Mouse (Mus musculus) heart, embryonic 13.5 days (tissue): ENCODE data around the gene Plxnb3. TPM values are rescaled to one million over a fixed set of nuclear protein-coding genes. Genes with fewer than 3 reads are reported as not detected.
"Not testable (repeated sequence)": the region's sequence is repeated elsewhere in the genome, so short reads cannot be mapped to it uniquely, and the experiment has no call there.

ENCODE experiments used
- ATAC-seq: fragments of 200-750 bp; cut with Nextera tagmentation; 2 replicates; pipeline ENCODE4 v1.8.0; 2017; ENCODE audit warnings: moderate TSS enrichment; ENCODE audit not compliant: insufficient number of reproducible peaks, low FRiP score, low TSS enrichment; ENCODE audit errors: extremely low read depth
- H3K27ac ChIP-seq: fragments of 300-500 bp; sonication (generic); replicated peaks from 2 replicates; pipeline ENCODE4 v1.5.1; 2015; ENCODE audit warnings: moderate library complexity, mild to moderate bottlenecking, inconsistent platforms
- H3K27me3 ChIP-seq: fragments of 300-500 bp; sonication (generic); replicated peaks from 2 replicates; pipeline ENCODE4 v1.6.1; 2015; ENCODE audit warnings: mild to moderate bottlenecking, inconsistent platforms
- H3K36me3 ChIP-seq: fragments of 300-500 bp; sonication (generic); 2 replicates; pipeline ENCODE4 v1.6.1; 2015; ENCODE audit warnings: mild to moderate bottlenecking, inconsistent platforms
- H3K4me1 ChIP-seq: fragments of 300-500 bp; sonication (generic); 2 replicates; pipeline ENCODE4 v1.6.1; 2015; ENCODE audit warnings: inconsistent platforms
- H3K4me2 ChIP-seq: fragments of 300-500 bp; sonication (generic); 2 replicates; pipeline ENCODE4 v1.6.1; 2015; ENCODE audit warnings: inconsistent platforms, mild to moderate bottlenecking, moderate library complexity
- H3K4me3 ChIP-seq: fragments of 300-500 bp; sonication (generic); 2 replicates; pipeline ENCODE4 v1.5.1; 2015; ENCODE audit warnings: moderate library complexity, mild to moderate bottlenecking, inconsistent platforms
- H3K9ac ChIP-seq: fragments of 300-500 bp; sonication (generic); 2 replicates; pipeline ENCODE4 v1.6.1; 2015; ENCODE audit warnings: inconsistent platforms, mild to moderate bottlenecking, moderate library complexity
- H3K9me3 ChIP-seq: fragments of 300-500 bp; sonication (generic); 2 replicates; pipeline ENCODE4 v1.6.1; 2016; ENCODE audit warnings: inconsistent platforms
- WGBS: fragments of 180-500 bp; shearing (Covaris S2); methylation state at CpG from one replicate; pipeline ENCODE4 v1.1.7; 2015; ENCODE audit warnings: mixed read lengths; 5-methylcytosine and 5-hydroxymethylcytosine counted together
- polyA plus RNA-seq: library from polyadenylated mRNA; unstranded; fragments of >200 nt; fragmentation: Nextera tagmentation; extraction: Ambion mirVana; gene quantifications from 2 replicates; pipeline ENCODE4 v1.2.1, GENCODE M21; 2015

The Plxnb3 gene
- polyA plus RNA-seq, 1 experiment from 2014 or later = 0.51 TPM

DNA sequence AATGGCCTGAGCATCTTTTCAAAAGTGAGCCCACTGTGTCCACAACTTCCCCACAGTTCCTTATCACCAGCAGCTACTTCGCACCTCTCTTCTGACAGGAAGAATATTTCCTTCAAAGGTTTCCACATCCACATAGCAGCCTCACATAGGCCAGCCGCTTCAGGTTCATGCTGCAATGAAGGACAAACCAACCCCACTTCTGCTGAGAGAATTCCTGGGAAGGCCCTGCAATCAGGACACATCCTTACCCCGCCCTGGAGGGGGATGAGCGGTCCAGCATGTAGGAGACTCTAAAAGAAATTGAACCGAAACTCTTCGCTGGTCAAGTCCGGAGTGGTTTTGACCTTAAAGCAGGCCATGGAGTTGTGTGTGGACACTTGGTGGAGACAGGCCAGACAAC, 17.0 kb upstream of the Plxnb3 start:
- not testable (repeated sequence) for H3K36me3 ChIP-seq, H3K4me3 ChIP-seq, H3K27me3 ChIP-seq, H3K4me1 ChIP-seq, H3K9me3 ChIP-seq, ATAC-seq, H3K4me2 ChIP-seq, H3K9ac ChIP-seq, H3K27ac ChIP-seq
- 83% methylated on average over 7 of the region's 7 CpGs for WGBS

DNA sequence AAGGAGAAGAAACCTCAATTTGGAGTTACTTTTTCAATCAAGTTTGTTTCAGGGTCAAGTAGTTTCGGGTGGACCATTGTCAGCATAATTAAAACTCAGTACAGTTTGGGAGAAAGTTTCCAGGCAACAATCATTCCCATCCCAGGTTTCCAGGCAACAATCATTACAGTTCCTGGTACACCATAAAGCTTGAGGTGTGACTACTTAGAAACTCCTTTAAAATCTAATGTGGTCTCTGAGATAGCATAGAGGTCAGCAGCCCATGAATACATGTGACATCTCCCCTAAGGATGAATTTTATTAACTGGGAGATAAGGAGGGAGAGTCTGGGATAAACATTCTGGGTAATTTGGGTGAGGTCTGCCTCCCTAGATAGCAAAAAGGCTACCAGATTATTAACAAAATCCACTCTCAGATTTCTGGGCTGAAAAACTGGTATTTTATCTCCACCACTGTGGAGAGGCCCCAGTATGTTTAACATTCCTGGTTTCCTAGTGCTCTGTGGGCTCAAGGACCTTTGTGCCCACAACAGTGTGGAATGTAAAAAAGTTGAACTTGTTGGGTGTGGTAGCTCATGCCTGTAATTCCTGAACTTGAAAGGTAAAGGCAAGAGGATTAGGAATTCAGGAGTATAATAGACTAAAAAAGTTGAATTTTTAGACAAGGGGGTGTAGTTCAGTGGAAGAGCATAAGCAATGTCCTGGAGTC, 12.0 kb upstream of the Plxnb3 start:
- 52% methylated on average over 1 of the region's 1 CpGs for WGBS
- Histone ChIP-seq H3K9me3 (no peaks in the 10 kb centered on the region), H3K36me3 (no peaks in the 10 kb centered on the region), H3K9ac (no peak overlapping the region), H3K4me3 (no peak overlapping the region), H3K27me3 (no peaks in the 10 kb centered on the region), H3K4me2 (no peak overlapping the region), H3K4me1 (no peaks in the 10 kb centered on the region), H3K27ac (no peak overlapping the region)
- no peak for ATAC-seq

- H3K4me3 ChIP-seq = no peak overlapping the region
- WGBS = 63% methylated on average over 1 of the region's 1 CpGs
- H3K27ac ChIP-seq = no peak overlapping the region
These were observed 7.9 kb upstream of the Plxnb3 start for GRCm38 (mm10) chrX:73748977-73749376.

GRCm38 (mm10) chrX:73758611-73759290, 1.9 kb downstream of the Plxnb3 start:
- Histone ChIP-seq H3K4me3 (no peak overlapping the region), H3K36me3 (no peaks in the 10 kb centered on the region), H3K9me3 (no peaks in the 10 kb centered on the region), H3K4me2 (no peak overlapping the region), H3K4me1 (no peaks in the 10 kb centered on the region), H3K27ac (no peak overlapping the region), H3K27me3 (peaks cover 16% of the 10 kb centered on the region), H3K9ac (no peak overlapping the region)
- 72% methylated on average over 13 of the region's 13 CpGs for WGBS
- ATAC-seq = no peak

More at GRCm38 (mm10) chrX:73748977-73749376, 7.9 kb upstream of the Plxnb3 start:
- H3K36me3 ChIP-seq = no peaks in the 10 kb centered on the region
- no peak for ATAC-seq
- no peaks in the 10 kb centered on the region for H3K9me3 ChIP-seq
- no peak overlapping the region for H3K9ac ChIP-seq
- H3K4me2 ChIP-seq = no peak overlapping the region
- H3K27me3 ChIP-seq = no peaks in the 10 kb centered on the region
- no peaks in the 10 kb centered on the region for H3K4me1 ChIP-seq

GRCm38 (mm10) chrX:73765311-73765710, 8.4 kb downstream of the Plxnb3 start:
- H3K36me3 ChIP-seq = no peaks in the 10 kb centered on the region
- WGBS = 59% methylated on average over 1 of the region's 1 CpGs
- no peaks in the 10 kb centered on the region for H3K27me3 ChIP-seq
- H3K4me1 ChIP-seq = peaks cover 10% of the 10 kb centered on the region
- H3K4me2 ChIP-seq = no peak overlapping the region
- ATAC-seq = no peak
- H3K9ac ChIP-seq = no peak overlapping the region
- peak overlapping the region; percentile 65 for H3K27ac ChIP-seq
- no peaks in the 10 kb centered on the region for H3K9me3 ChIP-seq
- no peak overlapping the region for H3K4me3 ChIP-seq

GRCm38 (mm10) chrX:73767267-73767666, 10.4 kb downstream of the Plxnb3 start:
- Histone ChIP-seq H3K9ac (no peak overlapping the region), H3K27me3 (0 out of 2 replicates have a peak, but pooled peaks cover 5% of the 10 kb centered on the region), H3K36me3 (no peaks in the 10 kb centered on the region), H3K27ac (no peak overlapping the region), H3K9me3 (no peaks in the 10 kb centered on the region), H3K4me3 (no peak overlapping the region), H3K4me1 (peaks cover 10% of the 10 kb centered on the region), H3K4me2 (no peak overlapping the region)
- WGBS = 57% methylated on average over 9 of the region's 9 CpGs
- no peak for ATAC-seq

- peak within 1 kb of the TSS; percentile 80 for H3K9ac ChIP-seq
These were observed 17.4 kb downstream of the Plxnb3 start, which contains the start of gene Srpk3 for GRCm38 (mm10) chrX:73774168-73774760. TSS of gene Srpk3 (plus strand) at chrX:73774405.

GRCm38 (mm10) chrX:73774802-73775483, 18.1 kb downstream of the Plxnb3 start:
- Histone ChIP-seq H3K9me3 (no peaks in the 10 kb centered on the region), H3K27ac (peak overlapping the region; percentile 95), H3K36me3 (peaks cover 42% of the 10 kb centered on the region), H3K4me3 (peak overlapping the region; percentile 47), H3K4me2 (peak overlapping the region; percentile 65), H3K9ac (peak overlapping the region; percentile 80), H3K27me3 (0 out of 2 replicates have a peak, but pooled peaks cover 5% of the 10 kb centered on the region), H3K4me1 (peaks cover 17% of the 10 kb centered on the region; the same call in 1 of the 2 replicates)
- WGBS = 51% methylated on average over 10 of the region's 10 CpGs
- ATAC-seq = peak; percentile 20; the same call in 1 of the 2 replicates

More at GRCm38 (mm10) chrX:73774168-73774760, 17.4 kb downstream of the Plxnb3 start, which contains the start of gene Srpk3:
- 0 out of 2 replicates have a peak, but pooled peaks cover 5% of the 10 kb centered on the region for H3K27me3 ChIP-seq
- peaks cover 17% of the 10 kb centered on the region; the same call in 1 of the 2 replicates for H3K4me1 ChIP-seq
- H3K9me3 ChIP-seq = no peaks in the 10 kb centered on the region
- peak; percentile 51 for ATAC-seq
- H3K4me2 ChIP-seq = peak within 1 kb of the TSS; percentile 65
- H3K27ac ChIP-seq = peak within 1 kb of the TSS; percentile 95
- H3K4me3 ChIP-seq = peak within 1 kb of the TSS; percentile 47
- 44% methylated on average over 9 of the region's 9 CpGs for WGBS
- peaks cover 35% of the 10 kb centered on the region for H3K36me3 ChIP-seq

DNA sequence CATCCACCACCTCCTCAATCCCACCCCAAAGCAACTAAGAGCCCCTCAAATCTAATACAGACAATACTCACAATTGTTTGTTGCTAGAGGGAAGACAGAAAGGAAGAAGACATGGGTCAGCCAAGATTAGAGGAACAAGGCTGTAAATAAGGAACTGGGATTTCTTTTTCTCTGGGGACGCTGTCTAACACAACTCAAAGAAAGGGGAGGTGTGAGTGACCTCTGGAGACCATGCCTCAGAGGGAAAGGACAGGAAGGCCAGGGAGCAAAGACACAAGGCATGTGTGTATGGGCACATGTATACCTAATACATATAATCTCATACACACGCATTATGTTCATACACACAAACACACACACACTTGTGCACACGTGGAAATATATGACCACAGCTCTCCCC, 25.3 kb downstream of the Plxnb3 start:
- Histone ChIP-seq H3K27me3 (no peaks in the 10 kb centered on the region; the same call in 1 of the 2 replicates), H3K4me2 (no peak overlapping the region), H3K36me3 (peaks cover 57% of the 10 kb centered on the region), H3K27ac (no peak overlapping the region), H3K9me3 (no peaks in the 10 kb centered on the region), H3K9ac (no peak overlapping the region), H3K4me1 (peaks cover 13% of the 10 kb centered on the region), H3K4me3 (no peak overlapping the region)
- no peak for ATAC-seq
- WGBS = 90% methylated on average over 3 of the region's 3 CpGs

GRCm38 (mm10) chrX:73785666-73786065, 28.8 kb downstream of the Plxnb3 start:
- Histone ChIP-seq H3K36me3 (peaks cover 42% of the 10 kb centered on the region), H3K9ac (peak overlapping the region; percentile 85), H3K27me3 (no peaks in the 10 kb centered on the region; the same call in 1 of the 2 replicates), H3K27ac (peak overlapping the region; percentile 91), H3K4me1 (peaks cover 22% of the 10 kb centered on the region), H3K4me3 (peak overlapping the region; percentile 71), H3K9me3 (no peaks in the 10 kb centered on the region), H3K4me2 (peak overlapping the region; percentile 78)
- no peak for ATAC-seq
